Mouse (Mus musculus) common myeloid progenitor, adult 5-6 weeks (primary cell): ENCODE measurements at regions not wholly inside any gene's neighbourhood (a gene's known extent, or its start where the extent isn't known, plus 50 kb on each side); places are given as distances from the start of the nearest gene placed in this dataset.

Source experiments
- ATAC-seq: replicated peaks from 2 replicates; pipeline ENCODE4 v1.8.0; 2016; ENCODE audit warnings: low read depth, mild to moderate bottlenecking, moderate TSS enrichment, inconsistent platforms; ENCODE audit not compliant: poor library complexity, severe bottlenecking

DNA sequence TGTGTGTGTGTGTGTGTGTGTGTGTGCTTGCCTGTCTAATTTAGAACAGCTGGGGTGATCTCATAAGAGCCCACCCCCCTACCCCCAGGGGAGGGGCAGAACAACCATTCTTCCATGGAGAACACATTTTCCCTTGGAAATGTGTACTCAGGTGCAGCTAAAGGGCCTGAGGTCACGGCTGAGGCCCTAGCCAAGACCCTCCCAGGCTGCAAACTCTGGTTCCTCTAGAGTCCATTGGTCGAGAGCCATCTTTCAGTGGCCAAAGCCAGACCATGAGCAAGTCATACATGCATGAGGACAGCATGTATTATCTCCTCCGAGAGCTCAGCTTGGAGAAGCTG lies 154.9 kb upstream of the Tnp1 start:
- ATAC-seq: no peak

DNA sequence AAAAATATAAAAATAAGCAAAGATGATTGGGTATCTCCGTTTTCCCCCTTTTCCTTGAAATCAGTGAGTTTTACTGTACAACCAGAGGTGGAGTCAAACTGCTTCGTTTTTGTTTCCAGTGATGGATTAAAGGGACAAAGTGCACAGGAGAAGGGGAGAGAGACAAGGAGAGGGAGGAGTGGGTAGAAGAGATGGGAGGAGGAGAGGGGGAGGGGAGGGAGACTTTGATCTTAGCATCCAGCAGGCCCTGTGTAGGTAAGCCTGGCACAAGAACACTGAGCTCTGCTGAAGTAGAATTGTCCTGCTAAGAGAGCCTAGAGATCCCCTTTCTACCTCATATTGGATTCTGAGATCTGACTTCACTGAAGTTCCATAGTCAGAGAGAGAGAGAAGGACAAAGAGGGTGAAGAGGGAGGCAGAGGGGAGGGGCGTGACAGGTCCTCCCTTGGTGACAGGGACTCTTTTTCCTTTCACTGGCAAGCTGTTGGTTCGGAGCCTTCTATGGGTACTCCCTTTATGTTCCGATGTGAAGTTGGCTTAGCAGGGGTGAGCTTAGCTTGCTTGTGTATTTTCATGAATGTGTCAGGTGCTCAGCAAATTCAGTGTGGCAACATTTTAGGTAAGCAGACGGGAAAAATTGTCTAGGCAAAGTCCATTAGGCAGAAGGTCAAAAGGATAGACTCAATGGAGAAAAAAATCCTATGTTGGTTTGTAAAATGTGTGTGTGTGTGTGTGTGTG lies 154.4 kb upstream of the Tnp1 start:
- ATAC-seq: no peak

DNA sequence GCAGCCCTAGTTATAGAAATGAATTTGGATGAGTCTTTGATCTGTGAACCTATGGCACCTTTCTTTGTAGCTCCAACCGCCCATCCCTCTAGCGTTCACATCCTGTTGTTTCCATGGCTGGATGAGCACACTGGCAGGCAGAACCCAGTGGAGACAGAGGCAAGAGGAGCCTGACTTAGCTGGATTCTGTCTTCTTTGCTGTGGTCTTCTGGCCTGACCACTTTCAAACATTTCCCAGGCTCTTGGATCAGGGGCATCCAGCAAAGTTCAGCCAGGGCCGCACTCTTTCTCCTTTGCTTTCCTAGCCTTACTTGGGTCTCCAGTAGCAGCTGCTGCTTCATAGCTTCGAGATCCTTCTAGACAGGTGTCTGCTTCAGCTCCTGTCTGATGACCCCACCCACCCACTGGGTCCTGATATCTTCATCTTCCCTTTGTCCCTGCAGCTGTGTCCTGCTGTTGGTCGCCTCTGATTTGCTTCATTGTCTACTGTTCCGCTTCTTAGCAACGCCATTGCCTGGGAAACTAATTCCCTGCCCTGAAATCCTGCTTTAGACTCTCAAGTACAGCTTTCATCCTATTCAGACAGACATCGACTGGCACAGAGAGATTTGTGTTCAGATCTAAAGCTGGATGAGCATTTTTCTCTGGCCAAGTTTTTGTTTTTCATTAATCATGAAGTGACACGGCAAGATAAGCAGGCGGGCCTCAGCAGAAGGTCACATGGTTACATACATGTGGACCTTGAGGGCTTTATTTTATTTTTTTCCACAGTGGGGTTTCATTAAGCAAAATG lies 153.6 kb upstream of the Tnp1 start:
- no peak for ATAC-seq

DNA sequence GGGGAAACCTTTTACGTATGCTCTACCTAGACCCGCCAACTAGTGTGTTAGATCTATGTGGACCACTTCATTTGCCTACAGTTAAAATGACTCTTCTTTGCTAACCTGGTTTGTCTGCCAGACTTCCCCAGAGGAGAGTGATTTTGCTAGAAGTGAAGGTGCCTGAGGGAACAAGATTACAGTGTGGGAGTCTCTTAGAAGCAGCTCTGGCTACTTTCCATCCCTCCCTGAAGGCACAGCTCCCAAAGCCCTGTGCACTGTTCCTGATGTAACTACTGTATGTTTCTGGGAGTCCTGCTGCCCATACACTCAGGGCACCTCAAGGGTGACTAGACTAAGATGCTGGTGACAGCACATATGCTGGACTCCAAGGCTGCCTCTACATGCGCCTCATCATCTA lies 144.5 kb upstream of the Tnp1 start:
- ATAC-seq: no peak

DNA sequence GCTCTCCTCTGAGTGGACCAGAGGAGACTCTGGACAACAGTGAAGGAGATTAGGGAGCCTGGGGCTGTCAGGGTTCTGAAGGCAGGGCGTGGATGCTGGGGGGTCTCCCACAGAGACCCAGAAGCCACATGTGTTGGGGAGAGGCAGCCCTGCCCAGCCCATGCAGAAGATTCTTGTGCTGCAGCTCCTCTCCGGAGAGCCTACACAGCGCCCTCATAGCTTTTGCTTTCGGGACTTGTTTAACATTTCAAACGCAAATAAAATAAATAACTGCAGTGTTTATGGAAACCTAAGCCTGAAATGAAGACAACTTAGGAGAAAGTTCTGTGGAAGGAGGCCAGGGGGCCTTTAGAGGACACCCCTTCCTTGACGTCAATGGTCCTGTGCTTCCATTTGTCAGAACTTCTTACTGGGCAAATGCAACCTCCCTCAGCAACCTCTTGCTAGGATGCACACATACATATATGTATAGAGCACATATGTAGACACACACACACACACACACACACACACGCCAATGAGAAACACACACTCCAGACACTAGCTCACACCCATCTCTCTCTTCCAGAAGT lies 143.8 kb upstream of the Tnp1 start:
- ATAC-seq: no peak

DNA sequence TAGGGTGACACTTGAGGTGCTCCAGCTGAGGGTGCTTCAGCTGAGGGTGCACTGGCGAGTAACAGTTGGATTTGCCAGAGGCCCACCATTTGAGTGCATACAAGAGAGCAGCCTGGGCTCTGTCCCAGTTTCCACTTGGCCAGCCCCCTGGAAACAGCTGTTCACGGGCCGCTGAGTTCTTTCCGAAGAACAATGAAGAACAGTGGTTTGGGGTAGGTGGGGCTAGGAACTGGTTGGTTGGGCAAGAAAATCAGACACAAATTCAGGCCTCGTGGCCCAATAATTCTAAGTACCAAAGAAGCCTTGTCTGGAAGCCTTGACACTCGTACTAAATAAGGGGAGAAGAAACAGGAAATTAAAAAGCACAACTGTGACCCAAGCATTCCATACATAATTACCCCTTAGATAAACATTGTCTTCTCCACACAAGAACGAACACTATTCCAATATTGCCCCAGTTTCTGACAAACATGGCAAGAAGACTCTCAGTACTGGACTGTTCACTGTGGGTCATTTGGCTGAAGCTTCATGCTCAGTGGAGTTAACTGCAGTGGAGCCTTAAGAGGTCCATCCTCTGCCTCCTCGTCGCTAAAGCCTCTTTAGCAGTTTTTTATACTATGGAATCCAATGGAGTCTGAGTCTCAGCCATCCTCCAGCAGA lies 137.9 kb upstream of the Tnp1 start:
- ATAC-seq: no peak

DNA sequence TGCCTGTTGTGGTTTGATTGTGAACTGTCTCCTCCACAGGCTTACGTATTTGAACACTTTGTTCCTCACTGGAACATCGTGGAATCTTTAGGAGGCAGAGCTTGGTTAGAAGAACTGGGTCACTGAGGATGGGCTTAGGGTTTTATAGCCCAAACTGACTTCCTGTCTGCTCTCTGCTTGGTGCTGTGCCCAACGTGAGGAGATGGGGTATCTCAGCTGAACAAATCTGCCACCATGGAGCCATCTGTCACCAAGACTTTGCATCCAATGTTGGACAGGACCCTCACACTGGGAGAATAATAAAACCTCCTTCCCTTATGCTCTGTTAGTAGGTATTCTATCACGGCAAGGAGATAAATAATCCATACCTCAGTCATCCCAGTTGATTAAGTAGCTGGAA lies 134.2 kb upstream of the Tnp1 start:
- no peak for ATAC-seq

DNA sequence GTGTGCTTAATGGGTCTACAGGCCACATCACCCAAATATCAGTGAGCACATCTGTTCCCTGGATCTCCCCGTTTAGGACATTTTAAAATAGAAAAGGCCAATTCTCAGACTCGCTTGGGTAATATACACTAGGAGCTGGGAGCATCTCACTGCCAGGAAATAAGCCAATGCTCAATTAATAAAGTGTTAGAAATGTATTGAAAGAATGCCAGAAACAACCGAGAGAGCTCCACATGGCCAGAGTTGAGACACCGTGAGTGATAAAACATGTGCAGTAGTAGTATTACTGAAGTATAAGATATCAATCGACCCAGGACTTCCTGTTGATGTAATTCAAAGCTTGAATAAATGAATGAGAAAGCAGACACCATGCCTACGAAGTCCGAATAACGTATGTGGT lies 127.1 kb upstream of the Tnp1 start:
- no peak for ATAC-seq

DNA sequence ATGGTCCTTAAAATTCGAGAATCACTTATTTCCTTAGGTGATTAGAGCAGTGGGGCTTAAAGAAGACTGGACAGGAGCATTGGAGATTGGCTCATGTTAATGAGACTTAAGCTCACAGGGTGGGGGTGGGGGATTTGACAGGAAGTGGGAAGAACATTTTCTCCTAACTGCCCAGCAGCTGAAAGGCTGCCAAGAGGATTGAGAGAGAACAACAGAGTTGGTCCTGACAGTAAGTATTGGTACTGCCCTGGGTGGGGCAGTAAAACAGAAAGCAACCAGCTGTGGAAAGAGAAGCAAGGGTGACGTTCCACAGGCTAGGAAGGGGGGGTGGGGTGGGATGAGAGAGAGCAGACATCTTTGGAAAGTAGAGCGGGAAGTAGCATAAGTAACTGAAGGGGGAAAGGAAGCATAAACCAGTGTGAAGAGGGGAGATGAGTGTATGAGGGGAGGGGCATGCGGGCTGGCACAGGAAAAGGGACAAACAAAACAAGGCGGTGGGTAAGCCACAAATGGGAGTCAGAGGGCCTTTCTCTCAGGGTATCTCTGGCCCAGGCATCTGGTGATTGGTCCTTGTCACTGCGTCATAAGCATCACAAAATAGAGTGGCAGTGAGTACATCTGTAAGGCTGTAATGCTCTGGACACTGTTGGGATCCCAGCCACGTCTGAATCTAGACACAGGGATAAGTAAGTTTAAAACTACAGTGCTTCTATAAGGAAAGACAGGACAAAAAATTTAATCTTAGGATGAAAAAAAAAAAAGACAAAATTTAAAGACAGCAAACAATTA lies 125.0 kb upstream of the Tnp1 start:
- ATAC-seq: no peak

DNA sequence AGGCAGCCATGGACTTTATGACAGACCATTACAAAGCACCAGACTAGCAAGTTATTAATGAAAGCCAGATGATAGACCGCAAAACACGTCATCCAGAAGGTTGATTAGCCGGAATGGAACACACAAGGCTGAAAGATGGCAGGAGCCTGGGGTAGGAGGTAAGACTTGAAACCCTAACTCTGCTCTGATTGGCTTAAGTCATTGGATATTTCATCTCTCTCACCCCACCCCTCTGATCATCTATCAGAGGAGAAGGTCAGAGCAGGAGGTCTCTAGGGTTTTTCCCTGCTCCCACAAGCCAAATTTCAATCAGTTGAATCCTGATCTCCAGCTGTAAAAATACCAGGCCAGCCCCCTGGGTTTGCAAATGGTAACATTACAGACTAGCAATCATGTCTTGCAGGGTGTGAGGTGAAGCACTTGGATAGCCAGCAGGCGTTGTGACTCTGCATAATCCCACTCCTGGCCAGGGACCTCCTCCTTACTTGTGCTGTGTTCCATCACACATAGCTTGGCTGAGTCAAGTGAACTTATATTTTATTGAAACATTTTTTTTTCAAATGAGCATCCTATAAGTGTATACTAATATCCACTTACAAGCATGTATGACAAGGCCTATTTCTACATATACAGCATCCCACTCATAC lies 114.6 kb upstream of the Tnp1 start:
- no peak for ATAC-seq

DNA sequence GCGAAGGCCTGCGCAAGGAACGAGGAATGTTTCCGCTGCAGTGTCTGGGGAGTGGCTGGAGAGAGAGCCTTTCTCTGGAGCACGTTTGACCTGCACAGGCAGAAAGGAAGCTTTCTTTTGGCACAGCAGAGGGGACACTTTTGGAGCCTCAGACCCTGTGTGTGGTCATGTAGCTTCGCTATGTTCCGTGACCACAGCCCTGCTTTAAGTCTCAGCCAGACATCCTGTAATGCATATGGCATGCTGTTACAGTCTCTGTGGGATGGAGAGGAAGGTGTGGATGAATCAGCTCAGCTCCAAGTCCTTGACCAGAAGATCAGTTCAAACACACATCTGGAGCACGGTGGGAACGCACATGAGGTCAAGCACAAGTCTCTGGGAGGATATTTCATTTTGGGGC lies 107.3 kb upstream of the Tnp1 start:
- no peak for ATAC-seq

DNA sequence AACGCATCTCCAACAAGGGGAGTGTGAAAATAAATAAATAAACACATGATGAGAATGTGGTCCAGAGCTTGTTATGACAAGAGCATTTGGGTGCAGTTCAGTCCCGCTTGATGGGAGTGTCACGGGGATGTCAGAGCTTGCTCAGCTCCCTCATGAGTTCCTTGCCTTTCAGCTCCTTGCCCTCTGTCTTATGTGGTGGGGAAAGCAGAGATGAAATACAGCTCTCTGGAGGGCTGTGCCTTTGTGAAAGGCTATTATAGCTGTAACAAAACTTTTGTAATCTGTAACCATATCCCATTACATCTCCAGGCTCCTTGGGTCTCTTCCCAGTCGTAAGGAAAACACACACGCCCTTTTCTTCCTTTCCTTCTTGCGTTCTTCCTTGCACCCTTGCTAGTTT lies 103.0 kb upstream of the Tnp1 start:
- ATAC-seq: no peak

DNA sequence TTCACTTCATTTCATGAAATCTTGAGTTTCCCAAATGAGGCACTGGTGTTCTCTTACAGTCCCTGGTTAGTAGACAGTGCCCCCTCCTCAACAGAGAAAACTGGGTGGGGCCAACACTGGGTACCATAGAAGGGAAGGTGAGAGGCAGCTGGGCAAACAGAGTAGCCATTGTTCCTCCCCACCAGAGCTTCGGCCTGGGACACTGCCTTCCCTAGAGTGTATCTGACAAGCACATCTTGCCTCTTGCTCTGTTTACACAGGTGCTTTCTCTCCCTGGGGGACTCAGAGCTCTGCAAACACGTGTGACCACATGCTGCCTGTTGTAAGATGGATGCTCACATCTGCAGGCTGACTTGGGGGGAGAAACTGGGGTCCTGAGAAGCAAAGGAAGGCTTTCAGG lies 100.8 kb upstream of the Tnp1 start:
- ATAC-seq: no peak

DNA sequence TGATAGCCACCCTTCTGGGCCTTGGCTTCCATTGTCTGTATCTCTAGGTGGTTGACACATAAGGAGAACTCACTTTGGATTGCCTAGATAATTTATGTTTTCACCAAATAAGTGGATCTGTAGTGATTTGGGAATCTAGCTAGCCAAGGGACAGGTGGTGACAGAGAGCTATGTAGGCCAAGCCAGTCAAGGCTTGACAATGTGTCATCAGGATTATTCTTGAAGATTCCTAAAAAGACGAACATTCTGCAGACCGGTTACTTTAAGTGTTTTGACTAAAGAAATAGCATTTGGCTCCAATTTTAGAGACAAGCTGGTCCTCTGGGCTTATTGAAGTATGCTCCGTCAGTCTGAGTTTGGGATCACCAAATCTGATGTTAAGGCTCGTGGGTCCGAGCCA lies 100.1 kb upstream of the Tnp1 start:
- no peak for ATAC-seq

DNA sequence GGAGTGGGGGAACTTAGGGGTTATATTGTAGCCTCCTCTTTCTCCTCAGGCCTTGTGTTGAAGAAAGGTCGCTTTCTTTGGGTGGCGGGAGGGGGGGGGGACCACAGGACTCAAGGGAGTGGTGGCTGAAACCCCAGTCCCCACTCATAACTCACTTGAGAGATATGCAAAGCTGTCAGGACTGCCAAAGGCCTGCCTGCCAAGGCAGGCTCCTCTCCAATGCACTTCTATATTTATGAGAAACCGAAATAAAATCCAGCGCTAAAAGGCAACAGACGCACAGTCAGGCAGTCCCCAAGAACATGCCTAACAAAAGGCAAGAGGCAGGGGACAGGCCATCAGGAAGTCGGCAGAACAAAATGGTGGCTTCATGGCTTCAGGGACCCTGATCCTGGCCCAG lies 97.4 kb upstream of the Tnp1 start:
- no peak for ATAC-seq

DNA sequence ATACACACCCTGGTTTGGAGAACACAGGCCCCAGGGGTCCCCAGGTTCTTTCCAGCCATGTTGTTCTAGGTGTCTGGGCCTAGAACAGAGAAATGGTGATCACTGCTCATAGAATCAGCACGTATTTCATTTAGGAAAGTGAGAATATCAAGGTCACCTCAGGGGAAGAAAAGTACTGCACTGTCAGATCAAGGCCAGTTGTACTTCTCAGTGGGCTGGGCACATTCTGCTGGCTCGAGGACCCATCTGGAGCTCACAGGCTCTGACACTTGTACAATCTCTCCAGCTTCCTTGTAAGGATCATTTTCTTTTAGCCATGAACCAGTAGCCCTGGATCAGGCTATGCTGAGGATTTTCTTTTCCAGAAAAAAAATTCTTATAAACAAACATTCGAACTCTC lies 97.0 kb upstream of the Tnp1 start:
- no peak for ATAC-seq

DNA sequence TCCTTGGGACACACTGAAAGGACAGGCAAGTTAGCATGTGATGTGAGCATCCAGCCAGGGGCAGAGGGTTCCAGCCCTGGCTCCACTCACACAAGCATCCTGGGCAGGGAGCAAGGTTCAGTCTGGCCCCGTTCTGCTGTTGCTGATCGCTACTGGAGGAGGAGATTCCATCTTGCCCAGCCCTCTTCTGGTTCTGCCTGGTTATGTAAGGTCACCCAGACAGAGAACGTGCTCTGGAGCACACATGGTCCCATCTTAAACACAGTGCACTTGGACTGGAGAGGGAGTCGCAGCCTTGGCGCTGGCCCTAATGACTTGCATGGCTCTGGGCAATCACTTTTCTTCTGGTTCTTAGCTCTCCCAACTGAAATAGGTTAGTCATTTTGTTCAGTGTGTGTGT lies 96.2 kb upstream of the Tnp1 start:
- ATAC-seq: no peak

DNA sequence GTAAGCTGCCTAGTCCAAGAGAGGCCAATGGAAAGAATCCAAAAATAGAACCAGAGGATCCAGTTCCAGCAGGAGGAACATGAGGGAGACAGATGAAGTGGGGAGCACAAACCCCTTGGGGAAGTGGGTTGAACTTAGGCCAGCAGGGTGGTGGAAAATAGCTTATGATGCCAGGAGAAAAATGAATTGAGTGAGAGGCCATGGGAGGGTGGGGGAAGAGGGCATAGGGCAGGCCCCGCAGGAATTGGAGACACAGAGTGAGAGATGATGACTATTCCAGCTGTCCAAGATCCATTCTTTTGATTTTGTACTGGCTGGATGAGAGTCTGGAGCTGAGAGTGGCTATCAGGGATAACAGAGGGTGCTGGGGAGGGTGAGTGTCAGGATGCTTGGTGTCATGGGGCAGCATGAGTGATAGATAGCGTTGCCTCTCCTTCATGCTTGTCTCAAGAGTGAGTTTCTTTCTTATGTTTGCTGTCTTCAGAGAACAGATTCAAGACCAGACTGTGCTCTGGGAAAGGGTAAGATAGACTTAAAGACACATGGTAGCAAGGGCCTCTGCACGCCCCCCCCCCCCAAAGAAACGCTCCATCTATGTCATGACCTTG lies 90.3 kb upstream of the Tnp1 start:
- ATAC-seq: no peak

DNA sequence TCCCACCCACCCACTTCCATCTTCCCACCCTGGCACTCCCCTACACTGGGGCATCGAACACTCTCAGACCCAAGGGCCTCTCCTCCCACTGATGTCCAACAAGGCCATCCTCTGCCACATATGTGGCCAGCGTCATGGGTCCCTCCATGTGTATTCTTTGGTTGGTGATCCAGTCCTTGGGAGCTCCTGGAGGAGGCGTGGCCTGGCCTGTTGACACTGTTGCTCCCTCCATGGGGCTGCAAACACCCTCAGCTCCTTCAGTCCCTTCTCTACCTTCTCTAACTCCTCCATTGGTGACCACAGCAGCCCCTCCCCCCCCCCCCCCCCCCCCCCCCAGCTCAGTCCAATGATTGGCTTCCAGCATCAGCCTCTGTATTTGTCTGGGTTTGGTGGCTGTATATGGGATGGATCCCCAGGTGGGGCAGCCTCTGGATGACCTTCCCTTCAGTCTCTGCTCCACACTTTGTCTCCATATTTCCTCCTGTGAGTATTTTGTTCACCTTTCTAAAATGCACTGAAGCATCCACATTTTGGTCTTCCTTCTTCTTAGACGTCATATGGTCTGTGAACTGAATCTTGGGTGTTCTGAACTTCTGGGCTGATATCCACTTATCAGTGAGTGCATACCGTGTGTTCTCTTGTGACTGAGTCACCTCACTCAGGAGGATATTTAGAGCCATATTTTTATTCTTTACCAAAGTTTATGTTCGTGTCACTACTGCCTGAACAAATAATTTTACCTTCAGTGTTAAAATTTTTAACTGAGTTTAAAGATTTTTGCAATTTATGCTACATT lies 82.1 kb upstream of the Tnp1 start:
- ATAC-seq: no peak
